Mouse (Mus musculus) lung, adult 2 months (tissue): Measurements from ENCODE around the gene Tbc1d10a.

Source experiments
- CTCF ChIP-seq: fragments of 200-500 bp; IDR thresholded peaks from 2 replicates; pipeline ENCODE4 v1.5.1; 2011; ENCODE audit warnings: mild to moderate bottlenecking, low read length, control low read depth; ENCODE audit not compliant: insufficient read depth
- POLR2A ChIP-seq: fragments of 200-500 bp; IDR thresholded peaks from 2 replicates; pipeline ENCODE4 v1.6.1; 2011; ENCODE audit warnings: low read depth, mild to moderate bottlenecking, control low read depth, low read length, borderline replicate concordance; ENCODE audit errors: extremely low read depth

DNA sequence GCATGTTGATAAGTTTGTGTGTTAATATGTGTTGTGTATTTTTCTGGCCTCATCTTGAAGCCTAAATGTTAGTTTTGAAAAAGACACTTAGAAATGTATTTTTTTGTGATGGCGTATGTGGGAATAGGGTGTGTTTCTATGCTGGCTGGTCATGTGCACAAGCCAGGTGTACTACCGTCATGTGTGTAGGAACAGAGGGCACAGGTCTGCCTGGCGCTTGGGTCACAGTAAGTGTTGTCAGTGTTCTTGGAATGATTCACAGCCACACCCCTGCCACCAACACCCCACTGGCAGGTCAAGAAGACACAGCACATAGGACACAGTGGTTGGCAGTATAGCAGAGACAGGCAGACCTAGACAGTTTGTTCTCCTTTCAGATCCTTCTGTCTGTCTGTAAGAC is 62.6 kb downstream of the Tbc1d10a start:
- no peak for TF ChIP-seq POLR2A
- TF ChIP-seq CTCF, result no peak
